Mouse (Mus musculus) erythroblast, embryonic 14.5 days (primary cell): ENCODE measurements around the gene Zxdc.

Experiments
- GATA1 ChIP-seq: IDR thresholded peaks from 2 replicates; pipeline ENCODE4 v1.6.1; 2012; ENCODE audit warnings: low read length, inconsistent platforms, mixed read lengths
- TAL1 ChIP-seq: IDR thresholded peaks from 3 replicates; pipeline ENCODE4 v1.6.1; 2012; ENCODE audit warnings: low read length, inconsistent platforms, mixed read lengths

- TF ChIP-seq GATA1 (no peak), TAL1 (no peak)
Observed at GRCm38 (mm10) chr6:90381465-90381864, 12.2 kb downstream of the Zxdc start.
